Mouse (Mus musculus) cerebellum, postnatal 14 days (tissue): ENCODE results near the gene Alcam.

Source experiments
- DNase-seq, 2 experiments: peaks; one replicate each; pipeline ENCODE4 v3.0.0; 2021; ENCODE audit warnings: mixed read lengths in 2 of 2

The Alcam gene

GRCm38 (mm10) chr16:52453971-52454514 is at the start of gene Alcam:
Gene Alcam, minus strand, starts transcription at chr16:52454074.
- DNase-seq, result peak; percentile 67 to 69

- no peak for DNase-seq
These were observed 45.0 kb upstream of the Alcam start for GRCm38 (mm10) chr16:52498757-52499335.

GRCm38 (mm10) chr16:52490542-52490941 is 36.7 kb upstream of the Alcam start:
- DNase-seq, result no peak

GRCm38 (mm10) chr16:52474235-52474634 is 20.4 kb upstream of the Alcam start:
- no peak for DNase-seq

- DNase-seq, result no peak
These were observed 19.2 kb upstream of the Alcam start for GRCm38 (mm10) chr16:52473089-52473488.

- DNase-seq, result no peak
These were observed 18.8 kb upstream of the Alcam start for GRCm38 (mm10) chr16:52472635-52473034.

GRCm38 (mm10) chr16:52472059-52472458 is 18.2 kb upstream of the Alcam start:
- DNase-seq, result no peak

- no peak for DNase-seq
These were observed 17.0 kb upstream of the Alcam start for GRCm38 (mm10) chr16:52470881-52471280.

GRCm38 (mm10) chr16:52470226-52470625 is 16.4 kb upstream of the Alcam start:
- DNase-seq, result no peak

- no peak for DNase-seq
These were observed 14.6 kb upstream of the Alcam start for GRCm38 (mm10) chr16:52468426-52468825.

GRCm38 (mm10) chr16:52466770-52467169 is 12.9 kb upstream of the Alcam start:
- DNase-seq, result no peak

GRCm38 (mm10) chr16:52464597-52464996 is 10.7 kb upstream of the Alcam start:
- DNase-seq, result no peak

GRCm38 (mm10) chr16:52452862-52453715 is 785 bp downstream of the Alcam start:
- DNase-seq, result peak; percentile 97

- DNase-seq, result no peak
These were observed 1.4 kb downstream of the Alcam start for GRCm38 (mm10) chr16:52452477-52452831.

GRCm38 (mm10) chr16:52451786-52452476 is 1.9 kb downstream of the Alcam start:
- DNase-seq, result peak in 1 of 2 experiments; percentile 9

GRCm38 (mm10) chr16:52451101-52451785 is 2.6 kb downstream of the Alcam start:
- DNase-seq, result peak; percentile 52 to 58

GRCm38 (mm10) chr16:52450245-52451100 is 3.4 kb downstream of the Alcam start:
- peak; percentile 66 to 68 for DNase-seq

- DNase-seq, result no peak
These were observed 4.0 kb downstream of the Alcam start for GRCm38 (mm10) chr16:52449889-52450244.

GRCm38 (mm10) chr16:52445984-52446383 is 7.9 kb downstream of the Alcam start:
- DNase-seq, result no peak

- no peak for DNase-seq
These were observed 10.0 kb downstream of the Alcam start for GRCm38 (mm10) chr16:52443635-52444505.

GRCm38 (mm10) chr16:52443055-52443454 is 10.8 kb downstream of the Alcam start:
- no peak for DNase-seq
